Mouse (Mus musculus) bone marrow macrophage, adult 2 months (primary cell): Measurements from ENCODE around the gene Slc22a21.

Experiments used
- CTCF ChIP-seq: IDR thresholded peaks from 2 replicates; pipeline ENCODE4 v1.5.1; 2012; ENCODE audit warnings: low read depth, mild to moderate bottlenecking, low read length, moderate library complexity
- POLR2A ChIP-seq: IDR thresholded peaks from 2 replicates; pipeline ENCODE4 v1.6.1; 2012; ENCODE audit warnings: mild to moderate bottlenecking, low read depth, low read length, borderline replicate concordance

GRCm38 (mm10) chr11:54012961-54013360, 32.8 kb upstream of the Slc22a21 start:
- TF ChIP-seq CTCF (no peak), POLR2A (no peak)
